In the genomic region with DNA sequence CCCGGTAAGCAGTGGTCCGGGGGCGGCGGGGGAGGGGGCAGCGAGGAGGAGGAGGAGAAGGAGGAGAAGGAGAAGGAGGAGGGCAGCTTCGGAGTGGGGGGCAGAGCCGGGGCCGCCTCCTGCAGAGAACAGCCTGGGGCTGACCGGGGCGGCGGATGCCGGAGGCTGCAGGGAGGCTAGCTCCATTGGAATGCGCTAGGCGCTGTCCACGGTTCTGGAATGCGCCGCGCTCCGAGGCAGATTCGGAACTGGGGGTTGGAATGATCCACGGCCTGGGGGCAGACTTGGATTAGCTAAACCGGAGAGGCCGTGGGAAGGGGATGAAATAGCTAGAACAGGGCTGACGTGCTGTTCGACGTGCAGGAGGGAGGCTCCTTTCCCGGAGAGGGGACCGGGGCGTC, we compare ENCODE assay signal across 8 mouse cellular contexts. TPM values are rescaled to one million over a fixed set of nuclear protein-coding genes. Genes with fewer than 3 reads are reported as not detected.
DNase-seq lines count a peak whose midpoint lies in the region; ATAC-seq and TF ChIP-seq lines count a peak whose summit lies in the region.

No protein-coding gene starts in this region.

- no peaks in the 10 kb centered on the region for H3K36me3 ChIP-seq in embryonic facial prominence, embryonic 12.5 days
- no peaks in the 10 kb centered on the region for H3K36me3 ChIP-seq in heart, embryonic 16.5 days (ENCODE audit: control insufficient read depth, insufficient read depth)
- no peaks in the 10 kb centered on the region for H3K36me3 ChIP-seq in liver, postnatal 0 days (replicated peaks; ENCODE audit: insufficient read depth, low read length)
- H3K36me3 ChIP-seq in neural tube, embryonic 15.5 days, result no peaks in the 10 kb centered on the region

- H3K9me3 ChIP-seq in embryonic facial prominence, embryonic 12.5 days, result no peaks in the 10 kb centered on the region
- H3K9me3 ChIP-seq in heart, embryonic 16.5 days (replicated peaks; ENCODE audit: control insufficient read depth, low read length), result no peaks in the 10 kb centered on the region
- H3K9me3 ChIP-seq in liver, postnatal 0 days (ENCODE audit: low read length), result no peaks in the 10 kb centered on the region
- H3K9me3 ChIP-seq in neural tube, embryonic 15.5 days (replicated peaks), result no peaks in the 10 kb centered on the region

- no peak overlapping the region; the same call in 1 of the 2 replicates for H3K9ac ChIP-seq in embryonic facial prominence, embryonic 12.5 days
- no peak overlapping the region for H3K9ac ChIP-seq in heart, embryonic 16.5 days (ENCODE audit: low read length)
- no peak overlapping the region for H3K9ac ChIP-seq in liver, postnatal 0 days (replicated peaks)
- H3K9ac ChIP-seq in neural tube, embryonic 15.5 days (replicated peaks), result peak overlapping the region; percentile 81

- peak overlapping the region; percentile 72 for H3K4me2 ChIP-seq in embryonic facial prominence, embryonic 12.5 days (replicated peaks)
- peak overlapping the region; percentile 64 for H3K4me2 ChIP-seq in heart, embryonic 16.5 days (ENCODE audit: low read depth, low read length)
- 0 out of 2 replicates have a peak overlapping the region, but pooled peaks have one; percentile 15 for H3K4me2 ChIP-seq in liver, postnatal 0 days (ENCODE audit: low read depth, low read length)
- peak overlapping the region; percentile 78 for H3K4me2 ChIP-seq in neural tube, embryonic 15.5 days

- DNase-seq in left cerebral cortex, adult 18-20 months (ENCODE audit: low spot score in 2 of 2), result peak; percentile 54 to 62
- no peak for DNase-seq in left cerebral cortex, adult 11 months (ENCODE audit: low spot score)
- DNase-seq in kidney, postnatal 10 days, result peak; percentile 90
- peak; percentile 74 for DNase-seq in liver, postnatal 0 days

- TF ChIP-seq EP300 in liver, postnatal 0 days (IDR thresholded peaks at IDR 0.05; ENCODE audit: low read depth), result no peak

- TF ChIP-seq CTCF in liver, postnatal 0 days (IDR thresholded peaks at IDR 0.05; ENCODE audit: low read depth), result no peak

- no peak overlapping the region for H3K27ac ChIP-seq in embryonic facial prominence, embryonic 12.5 days
- no peak overlapping the region for H3K27ac ChIP-seq in heart, embryonic 16.5 days (ENCODE audit: low read length)
- H3K27ac ChIP-seq in liver, postnatal 0 days (ENCODE audit: low read depth), result no peak overlapping the region
- H3K27ac ChIP-seq in neural tube, embryonic 15.5 days (replicated peaks), result peak overlapping the region; percentile 92

- ATAC-seq in embryonic facial prominence, embryonic 12.5 days (ENCODE audit: insufficient number of reproducible peaks, insufficient read depth, low FRiP score, low TSS enrichment), result no peak
- ATAC-seq in heart, embryonic 16.5 days (replicated peaks; ENCODE audit: extremely low read depth, insufficient read depth, low FRiP score), result peak; percentile 74; the same call in 1 of the 2 replicates
- peak; percentile 66 for ATAC-seq in liver, postnatal 0 days
- peak; percentile 26 for ATAC-seq in neural tube, embryonic 15.5 days (ENCODE audit: low FRiP score)
- no peak for ATAC-seq in erythroblast, adult 5-6 weeks (replicated peaks; ENCODE audit: low FRiP score, poor library complexity, severe bottlenecking)

- peaks cover 26% of the 10 kb centered on the region for H3K4me1 ChIP-seq in embryonic facial prominence, embryonic 12.5 days
- H3K4me1 ChIP-seq in heart, embryonic 16.5 days (ENCODE audit: control insufficient read depth, insufficient read depth, low read length), result peaks cover 6% of the 10 kb centered on the region
- 0 out of 2 replicates have a peak, but pooled peaks cover 3% of the 10 kb centered on the region for H3K4me1 ChIP-seq in liver, postnatal 0 days (ENCODE audit: insufficient read depth)
- peaks cover 73% of the 10 kb centered on the region for H3K4me1 ChIP-seq in neural tube, embryonic 15.5 days

- peak overlapping the region; percentile 37 for H3K4me3 ChIP-seq in embryonic facial prominence, embryonic 12.5 days
- H3K4me3 ChIP-seq in heart, embryonic 16.5 days (ENCODE audit: low read length), result peak overlapping the region; percentile 38
- H3K4me3 ChIP-seq in liver, postnatal 0 days (ENCODE audit: low read depth, low read length), result no peak overlapping the region
- peak overlapping the region; percentile 68 for H3K4me3 ChIP-seq in neural tube, embryonic 15.5 days (replicated peaks)

- 2% methylated on average over 29 of the region's 29 CpGs for WGBS in embryonic facial prominence, embryonic 12.5 days
- under 1% methylated on average over 29 of the region's 29 CpGs for WGBS in heart, embryonic 16.5 days
- 1% methylated on average over 29 of the region's 29 CpGs for WGBS in liver, postnatal 0 days (ENCODE audit: insufficient replicate concordance)
- WGBS in neural tube, embryonic 15.5 days, result under 1% methylated on average over 27 of the region's 29 CpGs

- peaks cover 78% of the 10 kb centered on the region for H3K27me3 ChIP-seq in embryonic facial prominence, embryonic 12.5 days
- H3K27me3 ChIP-seq in heart, embryonic 16.5 days (ENCODE audit: control insufficient read depth, insufficient read depth, low read length), result peaks cover 84% of the 10 kb centered on the region
- H3K27me3 ChIP-seq in liver, postnatal 0 days (ENCODE audit: insufficient read depth, low read length), result peaks cover 73% of the 10 kb centered on the region
- H3K27me3 ChIP-seq in neural tube, embryonic 15.5 days (replicated peaks), result peaks cover 36% of the 10 kb centered on the region

RNA-seq across cellular contexts. Expression of a gene that starts 7.8 kb away (rescaled TPM):
- total RNA-seq in left cerebral cortex, adult 18-20 months (2021), result 100 to 1,000 TPM; 538 to 565 TPM
- 1.9 and 2.0 TPM in 2 replicates for polyA plus RNA-seq in embryonic facial prominence, embryonic 12.5 days (2016; fragmentation: Nextera tagmentation; extraction: Ambion mirVana)
- 0.21 and 0.68 TPM in 2 replicates for polyA plus RNA-seq in heart, embryonic 16.5 days (2015; fragmentation: Nextera tagmentation; extraction: Ambion mirVana)
- 0.39 and 0.60 TPM in 2 replicates for polyA plus RNA-seq in liver, postnatal 0 days (2015; fragmentation: Nextera tagmentation; extraction: Ambion mirVana)
- polyA plus RNA-seq in neural tube, embryonic 15.5 days (2015; fragmentation: Nextera tagmentation; extraction: Ambion mirVana), result 53.6 and 61.8 TPM in 2 replicates
- total RNA-seq in erythroblast, adult 5-6 weeks (2015; ENCODE audit: low replicate concordance), result not detected in 2 replicates
- not detected in 2 replicates for total RNA-seq in erythroblast, adult 5-6 weeks (2017; ENCODE audit: low replicate concordance)

RNA-seq across cellular contexts. Expression of a gene that starts 27.9 kb away (rescaled TPM):
- total RNA-seq in left cerebral cortex, adult 18-20 months (2021), result 1 to 10 TPM; 2.0 to 2.1 TPM
- polyA plus RNA-seq in embryonic facial prominence, embryonic 12.5 days (2016; fragmentation: Nextera tagmentation; extraction: Ambion mirVana), result 4.5 and 4.6 TPM in 2 replicates
- 3.8 and 9.7 TPM in 2 replicates for polyA plus RNA-seq in heart, embryonic 16.5 days (2015; fragmentation: Nextera tagmentation; extraction: Ambion mirVana)
- polyA plus RNA-seq in liver, postnatal 0 days (2015; fragmentation: Nextera tagmentation; extraction: Ambion mirVana), result 15.8 and 17.2 TPM in 2 replicates
- polyA plus RNA-seq in neural tube, embryonic 15.5 days (2015; fragmentation: Nextera tagmentation; extraction: Ambion mirVana), result 23.8 and 25.6 TPM in 2 replicates
- total RNA-seq in erythroblast, adult 5-6 weeks (2015; ENCODE audit: low replicate concordance), result 73.6 and 120 TPM in 2 replicates
- total RNA-seq in erythroblast, adult 5-6 weeks (2017; ENCODE audit: low replicate concordance), result 31.4 and 35.7 TPM in 2 replicates

RNA-seq across cellular contexts. Expression of a gene that starts 56.9 kb away (rescaled TPM):
- total RNA-seq in left cerebral cortex, adult 18-20 months (2021), result 10 to 100 TPM; 25.0 to 25.1 TPM
- polyA plus RNA-seq in embryonic facial prominence, embryonic 12.5 days (2016; fragmentation: Nextera tagmentation; extraction: Ambion mirVana), result 16.9 and 17.4 TPM in 2 replicates
- 9.2 and 9.5 TPM in 2 replicates for polyA plus RNA-seq in heart, embryonic 16.5 days (2015; fragmentation: Nextera tagmentation; extraction: Ambion mirVana)
- polyA plus RNA-seq in liver, postnatal 0 days (2015; fragmentation: Nextera tagmentation; extraction: Ambion mirVana), result 2.1 and 2.5 TPM in 2 replicates
- polyA plus RNA-seq in neural tube, embryonic 15.5 days (2015; fragmentation: Nextera tagmentation; extraction: Ambion mirVana), result 13.3 and 13.8 TPM in 2 replicates
- total RNA-seq in erythroblast, adult 5-6 weeks (2015; ENCODE audit: low replicate concordance), result 13.4 and 17.9 TPM in 2 replicates
- 9.9 and 10.3 TPM in 2 replicates for total RNA-seq in erythroblast, adult 5-6 weeks (2017; ENCODE audit: low replicate concordance)

Comparison
In these comparisons a context has a peak if more than half of its experiments do, and no peak if none do; other contexts are left out.
1. ATAC-seq: peak in heart, embryonic 16.5 days (single experiment), liver, postnatal 0 days (single experiment) and neural tube, embryonic 15.5 days (single experiment); none in embryonic facial prominence, embryonic 12.5 days (single experiment) and erythroblast, adult 5-6 weeks (single experiment).
2. H3K4me2 ChIP-seq: peak in every context shown above with its lines; median percentile 78 in neural tube, embryonic 15.5 days; 72 in embryonic facial prominence, embryonic 12.5 days; 64 in heart, embryonic 16.5 days; 15 in liver, postnatal 0 days.
3. RNA of a gene that starts 7.8 kb away (polyA plus RNA-seq): 53.6 to 61.8 TPM in neural tube, embryonic 15.5 days; 1.9 to 2.0 TPM in embryonic facial prominence, embryonic 12.5 days, 0.21 to 0.68 TPM in heart, embryonic 16.5 days and 0.39 to 0.60 TPM in liver, postnatal 0 days; every median in the first group is over 10 times any median in the second.